Comparison of ENCODE assay signal across 8 mouse cellular contexts in the genomic region with DNA sequence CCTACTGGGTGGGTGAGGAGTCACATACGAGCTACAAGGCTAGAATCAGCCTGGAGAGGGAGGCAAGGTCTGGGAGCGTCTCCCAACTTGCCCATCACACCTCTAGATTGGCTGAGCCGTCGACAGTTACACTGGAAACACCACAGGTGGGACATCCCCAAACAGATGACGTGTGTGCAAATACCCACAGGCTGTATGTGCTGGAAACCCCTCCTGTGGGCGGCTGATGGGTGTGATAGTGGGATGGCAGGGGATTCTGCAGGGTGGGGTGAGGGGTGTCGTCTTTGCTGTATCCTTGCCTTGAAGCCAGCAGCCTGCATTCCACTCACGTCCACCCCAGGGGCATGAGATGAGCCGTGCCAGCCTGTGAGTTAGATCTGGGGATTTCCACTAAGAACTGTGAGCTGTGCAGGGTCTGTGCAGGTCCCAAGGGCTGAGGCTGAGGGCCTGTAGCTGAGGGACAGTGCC. TPM values are rescaled to one million over a fixed set of nuclear protein-coding genes. Genes with fewer than 3 reads are reported as not detected.
DNase-seq lines count a peak whose midpoint lies in the region; ATAC-seq and TF ChIP-seq lines count a peak whose summit lies in the region.

No protein-coding gene starts in this region.

- H3K4me2 ChIP-seq in CH12.LX (ENCODE audit: insufficient read depth, low read depth, poor library complexity, severe bottlenecking): peak overlapping the region; percentile 73
- peak overlapping the region; percentile 51 for H3K4me2 ChIP-seq in forebrain, embryonic 11.5 days (ENCODE audit: low read depth, low read length, severe bottlenecking)
- H3K4me2 ChIP-seq in liver, embryonic 12.5 days: peak overlapping the region; percentile 68

- intact Hi-C loops in heart, postnatal 10 days (cut with DNase I): loop anchor here (5.0 kb wide), 1 partner anchor 68 kb away; a partner anchor contains a TSS

- in situ Hi-C loops in CH12.LX (cut with MboI; ENCODE audit: low pct_ligation_motif_present, low pct_unique_long_range_greater_than_20kb, low sequenced_read_pairs): loop anchor here (5.0 kb wide), 2 partner anchors 48 to 62 kb away; no protein-coding TSS in a partner anchor

- H3K36me3 ChIP-seq in heart, embryonic 10.5 days: peaks cover 39% of the 10 kb centered on the region
- H3K36me3 ChIP-seq in CH12.LX (replicated peaks in 1 of 2; ENCODE audit: control insufficient read depth in 1 of 2, insufficient read depth in 1 of 2, low read length in 1 of 2): peaks cover 16 to 32% of the 10 kb centered on the region in 2 experiments
- H3K36me3 ChIP-seq in forebrain, embryonic 11.5 days (ENCODE audit: control insufficient read depth, insufficient read depth, low read length): no peaks in the 10 kb centered on the region; the same call in 1 of the 2 replicates
- 0 out of 2 replicates have a peak, but pooled peaks cover 4% of the 10 kb centered on the region for H3K36me3 ChIP-seq in liver, embryonic 12.5 days

- TF ChIP-seq EP300 in CH12.LX (IDR thresholded peaks at IDR 0.05; ENCODE audit: low read length): no peak

- no peak for DNase-seq in heart, embryonic 10.5 days (ENCODE audit: low spot score)
- DNase-seq in heart, postnatal 10 days: no peak
- DNase-seq in CH12.LX (ENCODE audit: extremely low read depth): peak; percentile 64
- DNase-seq in forebrain, embryonic 11.5 days (ENCODE audit: low spot score): no peak
- peak; percentile 40 for DNase-seq in testis, postnatal 10 days (ENCODE audit: low spot score)
- no peak for DNase-seq in adrenal gland, adult 2 months

- TF ChIP-seq RAD21 in CH12.LX (IDR thresholded peaks at IDR 0.05; ENCODE audit: low read depth, low read length): no peak; the same call in 1 of the 2 replicates

- peaks cover 45% of the 10 kb centered on the region for H3K4me1 ChIP-seq in heart, embryonic 10.5 days
- peaks cover 30 to 64% of the 10 kb centered on the region in 2 experiments for H3K4me1 ChIP-seq in CH12.LX (ENCODE audit: control insufficient read depth in 1 of 2, insufficient read depth in 2 of 2)
- H3K4me1 ChIP-seq in forebrain, embryonic 11.5 days (replicated peaks; ENCODE audit: control insufficient read depth, insufficient read depth, low read length): peaks cover 5% of the 10 kb centered on the region
- peaks cover 33% of the 10 kb centered on the region for H3K4me1 ChIP-seq in liver, embryonic 12.5 days

- 48% methylated on average over 9 of the region's 9 CpGs for WGBS in heart, embryonic 10.5 days
- WGBS in forebrain, embryonic 11.5 days: 77% methylated on average over 9 of the region's 9 CpGs
- 55% methylated on average over 9 of the region's 9 CpGs for WGBS in liver, embryonic 12.5 days (ENCODE audit: insufficient replicate concordance)

- no peaks in the 10 kb centered on the region for H3K9me3 ChIP-seq in heart, embryonic 10.5 days
- no peaks in the 10 kb centered on the region for H3K9me3 ChIP-seq in CH12.LX (replicated peaks; ENCODE audit: low read length)
- H3K9me3 ChIP-seq in forebrain, embryonic 11.5 days (ENCODE audit: control insufficient read depth, low read length): no peaks in the 10 kb centered on the region
- H3K9me3 ChIP-seq in liver, embryonic 12.5 days (replicated peaks): no peaks in the 10 kb centered on the region

- no peak for ATAC-seq in forebrain, embryonic 11.5 days (replicated peaks; ENCODE audit: low FRiP score)
- no peak for ATAC-seq in liver, embryonic 12.5 days
- no peak for ATAC-seq in megakaryocyte progenitor cell, adult 5-6 weeks (replicated peaks; ENCODE audit: poor library complexity)

- H3K4me3 ChIP-seq in heart, embryonic 10.5 days: peak overlapping the region; percentile 67
- peak overlapping the region; percentile 44 to 59 (median 55) for H3K4me3 ChIP-seq in CH12.LX (replicated peaks in 1 of 3; ENCODE audit: low read depth in 2 of 3, low read length in 2 of 3, poor library complexity in 1 of 3)
- peak overlapping the region; percentile 40 for H3K4me3 ChIP-seq in forebrain, embryonic 11.5 days (ENCODE audit: low read depth, low read length)
- peak overlapping the region; percentile 52 for H3K4me3 ChIP-seq in liver, embryonic 12.5 days

- H3K27me3 ChIP-seq in heart, embryonic 10.5 days (ENCODE audit: insufficient read depth, poor library complexity, severe bottlenecking): peaks cover 19% of the 10 kb centered on the region
- H3K27me3 ChIP-seq in CH12.LX (replicated peaks): no peaks in the 10 kb centered on the region
- H3K27me3 ChIP-seq in forebrain, embryonic 11.5 days (ENCODE audit: control insufficient read depth, insufficient read depth, low read length): peaks cover 16% of the 10 kb centered on the region
- peaks cover 19% of the 10 kb centered on the region for H3K27me3 ChIP-seq in liver, embryonic 12.5 days (replicated peaks)

- peak overlapping the region; percentile 90 for H3K27ac ChIP-seq in heart, embryonic 10.5 days
- H3K27ac ChIP-seq in CH12.LX (ENCODE audit: insufficient read depth, low read depth): peak overlapping the region; percentile 99
- H3K27ac ChIP-seq in forebrain, embryonic 11.5 days (ENCODE audit: low read depth, low read length): no peak overlapping the region
- no peak overlapping the region for H3K27ac ChIP-seq in liver, embryonic 12.5 days

- peak in 1 of 2 experiments; percentile 34; a peak in 2 of 4 replicates for TF ChIP-seq CTCF in CH12.LX (conservative IDR thresholded peaks at IDR 0.05 in 1 of 2, IDR thresholded peaks at IDR 0.05 in 1 of 2; ENCODE audit: low read depth in 2 of 2, low read length in 2 of 2)

- peak overlapping the region; percentile 65 for H3K9ac ChIP-seq in CH12.LX (ENCODE audit: insufficient read depth, low read depth)
- H3K9ac ChIP-seq in forebrain, embryonic 11.5 days (ENCODE audit: low read length): peak overlapping the region; percentile 59
- peak overlapping the region; percentile 52; the same call in 1 of the 2 replicates for H3K9ac ChIP-seq in liver, embryonic 12.5 days

- dilution Hi-C loops in CH12.LX (cut with MboI; ENCODE audit: extremely low pct_ligation_motif_present, extremely low pct_unique_long_range_greater_than_20kb, low sequenced_read_pairs): no loop called here

- no peaks in the 10 kb centered on the region for H3K79me2 ChIP-seq in CH12.LX (replicated peaks; ENCODE audit: control insufficient read depth, extremely low read depth, insufficient read depth, poor library complexity, severe bottlenecking)

- peak; percentile 41; the same call in 1 of the 2 replicates for TF ChIP-seq POLR2A in CH12.LX (IDR thresholded peaks at IDR 0.05; ENCODE audit: low read depth, low read length)

RNA-seq across cellular contexts. Expression of a gene that starts 4.7 kb away (rescaled TPM):
- 1.4 and 1.7 TPM in 2 replicates for polyA plus RNA-seq in heart, embryonic 10.5 days (2016; fragmentation: Nextera tagmentation; extraction: Ambion mirVana)
- total RNA-seq in heart, postnatal 10 days (2021): under 1 TPM in 1 of 2 experiments, not detected in 1; 0.29 TPM
- 52.1 and 76.1 TPM in 2 replicates for total RNA-seq in CH12.LX (2012; rRNA removed)
- 48.8 and 50.7 TPM in 2 replicates for total RNA-seq in CH12.LX (2014; rRNA removed)
- polyA plus RNA-seq in CH12.LX (2012; ENCODE audit: insufficient read length, low read depth): 38.8 and 48.4 TPM in 2 replicates
- polyA plus RNA-seq in forebrain, embryonic 11.5 days (2014; fragmentation: Nextera tagmentation; extraction: Ambion mirVana): 1.1 and 1.9 TPM in 2 replicates
- 0.77 and 0.99 TPM in 2 replicates for polyA plus RNA-seq in liver, embryonic 12.5 days (2016; fragmentation: Nextera tagmentation; extraction: Ambion mirVana)
- total RNA-seq in megakaryocyte progenitor cell, adult 5-6 weeks (2015): 0.76 and 4.5 TPM in 2 replicates
- total RNA-seq in megakaryocyte progenitor cell, adult 5-6 weeks (2017): 1.9 and 2.0 TPM in 2 replicates
- total RNA-seq in adrenal gland, adult 2 months (2021): under 1 TPM in 1 of 2 experiments, not detected in 1; 0.38 TPM
- 0.30 and 0.61 TPM in 2 replicates for polyA plus RNA-seq in adrenal gland, adult 2 months (2012; rRNA removed)

RNA-seq across cellular contexts. Expression of a gene that starts 17.0 kb away (rescaled TPM):
- polyA plus RNA-seq in heart, embryonic 10.5 days (2016; fragmentation: Nextera tagmentation; extraction: Ambion mirVana): 0.28 and 1.0 TPM in 2 replicates
- under 1 TPM; 0.62 to 0.93 TPM for total RNA-seq in heart, postnatal 10 days (2021)
- total RNA-seq in CH12.LX (2012; rRNA removed) (21.7 and 28.2 TPM in 2 replicates), CH12.LX (2014; rRNA removed) (73.5 and 86.1 TPM in 2 replicates)
- 63.8 and 81.1 TPM in 2 replicates for polyA plus RNA-seq in CH12.LX (2012; ENCODE audit: insufficient read length, low read depth)
- polyA plus RNA-seq in forebrain, embryonic 11.5 days (2014; fragmentation: Nextera tagmentation; extraction: Ambion mirVana): 0.53 and 0.75 TPM in 2 replicates
- 0.39 and 0.60 TPM in 2 replicates for polyA plus RNA-seq in liver, embryonic 12.5 days (2016; fragmentation: Nextera tagmentation; extraction: Ambion mirVana)
- total RNA-seq in megakaryocyte progenitor cell, adult 5-6 weeks (2015): 1.6 and 2.0 TPM in 2 replicates
- 0.37 and 0.57 TPM in 2 replicates for total RNA-seq in megakaryocyte progenitor cell, adult 5-6 weeks (2017)
- 1 to 10 TPM in 1 of 2 experiments, under 1 TPM in 1; 0.61 to 1.2 TPM for total RNA-seq in adrenal gland, adult 2 months (2021)
- 4.4 and 5.0 TPM in 2 replicates for polyA plus RNA-seq in adrenal gland, adult 2 months (2012; rRNA removed)

RNA-seq across cellular contexts. Expression of a gene that starts 28.5 kb away (rescaled TPM):
- 0.19 and 0.38 TPM in 2 replicates for polyA plus RNA-seq in heart, embryonic 10.5 days (2016; fragmentation: Nextera tagmentation; extraction: Ambion mirVana)
- total RNA-seq in heart, postnatal 10 days (2021): not detected
- total RNA-seq in CH12.LX (2012; rRNA removed): 0.04 TPM in 1 of 2 replicates, not detected in the other
- not detected in 2 replicates for total RNA-seq in CH12.LX (2014; rRNA removed)
- not detected in 2 replicates for polyA plus RNA-seq in CH12.LX (2012; ENCODE audit: insufficient read length, low read depth)
- polyA plus RNA-seq in forebrain, embryonic 11.5 days (2014; fragmentation: Nextera tagmentation; extraction: Ambion mirVana): 0.23 and 0.33 TPM in 2 replicates
- 0.07 and 0.15 TPM in 2 replicates for polyA plus RNA-seq in liver, embryonic 12.5 days (2016; fragmentation: Nextera tagmentation; extraction: Ambion mirVana)
- total RNA-seq in megakaryocyte progenitor cell, adult 5-6 weeks (2015): not detected in 2 replicates
- total RNA-seq in megakaryocyte progenitor cell, adult 5-6 weeks (2017): not detected in 2 replicates
- total RNA-seq in adrenal gland, adult 2 months (2021): under 1 TPM in 1 of 2 experiments, not detected in 1; 0.21 TPM
- 0.13 and 0.19 TPM in 2 replicates for polyA plus RNA-seq in adrenal gland, adult 2 months (2012; rRNA removed)

RNA-seq across cellular contexts. Expression of a gene that starts 38.0 kb away (rescaled TPM):
- 139 and 148 TPM in 2 replicates for polyA plus RNA-seq in heart, embryonic 10.5 days (2016; fragmentation: Nextera tagmentation; extraction: Ambion mirVana)
- 100 to 1,000 TPM; 105 to 108 TPM for total RNA-seq in heart, postnatal 10 days (2021)
- total RNA-seq in CH12.LX (2012; rRNA removed) (193 and 211 TPM in 2 replicates), CH12.LX (2014; rRNA removed) (210 and 227 TPM in 2 replicates)
- 167 and 193 TPM in 2 replicates for polyA plus RNA-seq in CH12.LX (2012; ENCODE audit: insufficient read length, low read depth)
- 117 and 121 TPM in 2 replicates for polyA plus RNA-seq in forebrain, embryonic 11.5 days (2014; fragmentation: Nextera tagmentation; extraction: Ambion mirVana)
- 93.4 and 93.9 TPM in 2 replicates for polyA plus RNA-seq in liver, embryonic 12.5 days (2016; fragmentation: Nextera tagmentation; extraction: Ambion mirVana)
- total RNA-seq in megakaryocyte progenitor cell, adult 5-6 weeks (2015): 52.6 and 54.4 TPM in 2 replicates
- 188 and 205 TPM in 2 replicates for total RNA-seq in megakaryocyte progenitor cell, adult 5-6 weeks (2017)
- total RNA-seq in adrenal gland, adult 2 months (2021): 100 to 1,000 TPM; 260 to 282 TPM
- polyA plus RNA-seq in adrenal gland, adult 2 months (2012; rRNA removed): 47.5 and 50.7 TPM in 2 replicates

RNA-seq across cellular contexts. Expression of a gene that starts 38.2 kb away (rescaled TPM):
- polyA plus RNA-seq in heart, embryonic 10.5 days (2016; fragmentation: Nextera tagmentation; extraction: Ambion mirVana): 10.7 and 12.9 TPM in 2 replicates
- total RNA-seq in heart, postnatal 10 days (2021): 1 to 10 TPM; 3.4 to 3.7 TPM
- 10.1 and 11.3 TPM in 2 replicates for total RNA-seq in CH12.LX (2012; rRNA removed)
- total RNA-seq in CH12.LX (2014; rRNA removed): 8.6 and 9.9 TPM in 2 replicates
- polyA plus RNA-seq in CH12.LX (2012; ENCODE audit: insufficient read length, low read depth): 3.1 and 3.4 TPM in 2 replicates
- polyA plus RNA-seq in forebrain, embryonic 11.5 days (2014; fragmentation: Nextera tagmentation; extraction: Ambion mirVana): 16.3 and 20.4 TPM in 2 replicates
- 8.2 and 8.7 TPM in 2 replicates for polyA plus RNA-seq in liver, embryonic 12.5 days (2016; fragmentation: Nextera tagmentation; extraction: Ambion mirVana)
- total RNA-seq in megakaryocyte progenitor cell, adult 5-6 weeks (2015): 10.5 and 10.6 TPM in 2 replicates
- total RNA-seq in megakaryocyte progenitor cell, adult 5-6 weeks (2017): 11.4 and 12.9 TPM in 2 replicates
- total RNA-seq in adrenal gland, adult 2 months (2021): 1 to 10 TPM; 5.1 to 8.5 TPM
- polyA plus RNA-seq in adrenal gland, adult 2 months (2012; rRNA removed): 14.7 and 18.3 TPM in 2 replicates

Comparison
In these comparisons a context has a peak if more than half of its experiments do, and no peak if none do; other contexts are left out.
1. DNase-seq: peak in CH12.LX (single experiment) and testis, postnatal 10 days (single experiment); none in heart, embryonic 10.5 days (single experiment), heart, postnatal 10 days (0 of 2), forebrain, embryonic 11.5 days (single experiment) and adrenal gland, adult 2 months (single experiment).
2. H3K27ac ChIP-seq: peak in heart, embryonic 10.5 days (single experiment) and CH12.LX (single experiment); none in forebrain, embryonic 11.5 days (single experiment) and liver, embryonic 12.5 days (single experiment).
3. RNA of a gene that starts 4.7 kb away (polyA plus RNA-seq): 38.8 to 48.4 TPM in CH12.LX; 1.1 to 1.9 TPM in forebrain, embryonic 11.5 days, 1.4 to 1.7 TPM in heart, embryonic 10.5 days, 0.77 to 0.99 TPM in liver, embryonic 12.5 days and 0.30 to 0.61 TPM in adrenal gland, adult 2 months; every median in the first group is over 10 times any median in the second.
4. RNA of a gene that starts 17.0 kb away (polyA plus RNA-seq): 63.8 to 81.1 TPM in CH12.LX; 4.4 to 5.0 TPM in adrenal gland, adult 2 months, 0.28 to 1.0 TPM in heart, embryonic 10.5 days, 0.53 to 0.75 TPM in forebrain, embryonic 11.5 days and 0.39 to 0.60 TPM in liver, embryonic 12.5 days; every median in the first group is over 10 times any median in the second.
5. Peak in every context shown above with its lines, with median percentiles within 50 percentile points of each other: H3K4me3 ChIP-seq, H3K4me2 ChIP-seq and H3K9ac ChIP-seq.